Mouse (Mus musculus) intestine, embryonic 14.5 days (tissue): Measurements from ENCODE around the gene Myo1f. TPM values are rescaled to one million over a fixed set of nuclear protein-coding genes. Genes with fewer than 3 reads are reported as not detected.

Experiments
- ATAC-seq: fragments of 200-750 bp; cut with Nextera tagmentation; replicated peaks from 2 replicates; pipeline ENCODE4 v1.8.0; 2017; ENCODE audit warnings: low read depth, moderate number of reproducible peaks, moderate TSS enrichment, moderate library complexity; ENCODE audit not compliant: low FRiP score, low TSS enrichment
- DNase-seq: peaks from one replicate; pipeline ENCODE4 v3.0.0-alpha.2; 2018; ENCODE audit warnings: low spot score
- H3K27ac ChIP-seq: fragments of 300-500 bp; sonication (generic); 2 replicates; pipeline ENCODE4 v1.5.1; 2014; ENCODE audit warnings: low read depth, mild to moderate bottlenecking, control low read depth
- H3K27me3 ChIP-seq: fragments of 300-500 bp; sonication (generic); replicated peaks from 2 replicates; pipeline ENCODE4 v1.6.1; 2014; ENCODE audit warnings: low read length, control low read depth; ENCODE audit not compliant: control insufficient read depth, insufficient read depth
- H3K36me3 ChIP-seq: fragments of 300-500 bp; sonication (generic); 2 replicates; pipeline ENCODE4 v1.6.1; 2014; ENCODE audit warnings: low read length, control low read depth; ENCODE audit not compliant: control insufficient read depth, insufficient read depth
- H3K4me1 ChIP-seq: fragments of 300-500 bp; sonication (generic); replicated peaks from 2 replicates; pipeline ENCODE4 v1.6.1; 2014; ENCODE audit warnings: low read length, control low read depth, mixed read lengths; ENCODE audit not compliant: control insufficient read depth, insufficient read depth
- H3K4me2 ChIP-seq: fragments of 300-500 bp; sonication (generic); 2 replicates; pipeline ENCODE4 v1.6.1; 2014; ENCODE audit warnings: low read length
- H3K4me3 ChIP-seq: fragments of 300-500 bp; sonication (generic); 2 replicates; pipeline ENCODE4 v1.5.1; 2014; ENCODE audit warnings: low read depth, low read length, control low read depth, mixed read lengths
- H3K9ac ChIP-seq: fragments of 300-500 bp; sonication (generic); 2 replicates; pipeline ENCODE4 v1.6.1; 2014; ENCODE audit warnings: mild to moderate bottlenecking, low read length
- H3K9me3 ChIP-seq: fragments of 300-500 bp; sonication (generic); 2 replicates; pipeline ENCODE4 v1.6.1; 2016; ENCODE audit warnings: low read length, control low read depth; ENCODE audit not compliant: control insufficient read depth
- WGBS: fragments of 180-500 bp; shearing (Covaris S2); extraction: QIAGEN DNeasy Blood & Tissue Kit; methylation state at CpG from one replicate; pipeline ENCODE4 v1.1.7; 2014; 5-methylcytosine and 5-hydroxymethylcytosine counted together
- polyA plus RNA-seq: library from polyadenylated mRNA; unstranded; fragments of >200 nt; fragmentation: Nextera tagmentation; extraction: Ambion mirVana; gene quantifications from 2 replicates; pipeline ENCODE4 v1.2.1, GENCODE M21; 2014

Gene Myo1f
- polyA plus RNA-seq, result 3.1 and 3.4 TPM in 2 replicates

- ATAC-seq (no peak), DNase-seq (no peak)
- H3K27me3 ChIP-seq, result no peaks in the 10 kb centered on the region
- peaks cover 29% of the 10 kb centered on the region for H3K36me3 ChIP-seq
- no peaks in the 10 kb centered on the region for H3K4me1 ChIP-seq
- no peak within 1 kb of the TSS for H3K4me2 ChIP-seq
- 0 out of 2 replicates have a peak within 1 kb of the TSS, but pooled peaks have one; percentile 8 for H3K27ac ChIP-seq
- H3K4me3 ChIP-seq, result no peak within 1 kb of the TSS
- no peak within 1 kb of the TSS for H3K9ac ChIP-seq
- no peaks in the 10 kb centered on the region for H3K9me3 ChIP-seq
- 41% methylated on average over 6 of the region's 6 CpGs for WGBS
These were observed at the start of gene Myo1f for GRCm38 (mm10) chr17:33555223-33555855. Myo1f (plus strand) TSS chr17:33555707.

DNA sequence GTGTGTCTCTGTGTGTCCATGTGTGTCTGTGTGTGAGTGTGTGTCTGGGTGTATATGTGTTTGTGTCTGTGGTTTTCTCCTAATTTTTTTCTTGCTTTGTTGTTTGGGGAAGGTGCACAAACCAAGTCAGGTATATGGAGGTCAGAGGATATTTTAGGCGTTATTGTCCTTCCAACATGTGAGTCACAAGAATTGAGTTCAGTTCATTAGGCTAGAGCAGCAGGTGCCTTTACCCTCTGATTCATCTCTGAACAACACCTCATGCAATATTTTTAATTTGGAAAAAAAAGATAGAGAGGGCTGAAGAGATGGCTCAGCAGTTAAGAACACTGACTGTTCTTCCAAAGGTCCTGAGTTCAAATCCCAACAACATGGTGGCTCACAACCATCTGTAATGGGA, 47.1 kb upstream of the Myo1f start:
- no peaks in the 10 kb centered on the region for H3K36me3 ChIP-seq
- H3K27me3 ChIP-seq, result no peaks in the 10 kb centered on the region
- ATAC-seq, result no peak
- H3K4me3 ChIP-seq, result no peak overlapping the region
- H3K9me3 ChIP-seq, result no peaks in the 10 kb centered on the region
- DNase-seq, result no peak
- H3K27ac ChIP-seq, result no peak overlapping the region
- no peak overlapping the region for H3K4me2 ChIP-seq
- WGBS, result 96% methylated on average over 1 of the region's 1 CpGs
- H3K9ac ChIP-seq, result no peak overlapping the region
- peaks cover 7% of the 10 kb centered on the region for H3K4me1 ChIP-seq

- Histone ChIP-seq H3K27me3 (no peaks in the 10 kb centered on the region), H3K9ac (no peak overlapping the region), H3K27ac (no peak overlapping the region), H3K4me1 (no peaks in the 10 kb centered on the region; the same call in 1 of the 2 replicates), H3K4me3 (no peak overlapping the region), H3K36me3 (no peaks in the 10 kb centered on the region), H3K9me3 (no peaks in the 10 kb centered on the region), H3K4me2 (no peak overlapping the region)
- no peak for DNase-seq
- ATAC-seq, result no peak
- WGBS, result 59% methylated on average over 5 of the region's 5 CpGs
These were observed 45.3 kb upstream of the Myo1f start for GRCm38 (mm10) chr17:33510172-33510571.

GRCm38 (mm10) chr17:33512441-33513415, 42.8 kb upstream of the Myo1f start:
- no peak overlapping the region for H3K4me3 ChIP-seq
- 30% methylated on average over 2 of the region's 2 CpGs for WGBS

GRCm38 (mm10) chr17:33513874-33514273, 41.6 kb upstream of the Myo1f start:
- Histone ChIP-seq H3K27ac (no peak overlapping the region), H3K4me2 (no peak overlapping the region), H3K9ac (no peak overlapping the region), H3K4me1 (no peaks in the 10 kb centered on the region; the same call in 1 of the 2 replicates), H3K27me3 (no peaks in the 10 kb centered on the region), H3K36me3 (no peaks in the 10 kb centered on the region), H3K4me3 (no peak overlapping the region), H3K9me3 (no peaks in the 10 kb centered on the region)
- no peak for ATAC-seq
- no peak for DNase-seq
- WGBS, result 92% methylated on average over 5 of the region's 5 CpGs

More at GRCm38 (mm10) chr17:33512441-33513415, 42.8 kb upstream of the Myo1f start:
- Histone ChIP-seq H3K36me3 (no peaks in the 10 kb centered on the region), H3K9me3 (no peaks in the 10 kb centered on the region), H3K9ac (no peak overlapping the region), H3K27ac (no peak overlapping the region), H3K4me2 (no peak overlapping the region), H3K4me1 (no peaks in the 10 kb centered on the region; the same call in 1 of the 2 replicates), H3K27me3 (no peaks in the 10 kb centered on the region)
- ATAC-seq (no peak), DNase-seq (no peak)

- 24% methylated on average over 1 of the region's 1 CpGs for WGBS
- Histone ChIP-seq H3K4me3 (no peak overlapping the region), H3K27me3 (no peaks in the 10 kb centered on the region), H3K4me1 (peaks cover 10% of the 10 kb centered on the region; the same call in 1 of the 2 replicates), H3K36me3 (no peaks in the 10 kb centered on the region), H3K9ac (no peak overlapping the region), H3K27ac (no peak overlapping the region), H3K4me2 (no peak overlapping the region), H3K9me3 (no peaks in the 10 kb centered on the region)
- no peak for ATAC-seq
- DNase-seq, result no peak
These were observed 35.1 kb upstream of the Myo1f start for GRCm38 (mm10) chr17:33520366-33520765.

DNA sequence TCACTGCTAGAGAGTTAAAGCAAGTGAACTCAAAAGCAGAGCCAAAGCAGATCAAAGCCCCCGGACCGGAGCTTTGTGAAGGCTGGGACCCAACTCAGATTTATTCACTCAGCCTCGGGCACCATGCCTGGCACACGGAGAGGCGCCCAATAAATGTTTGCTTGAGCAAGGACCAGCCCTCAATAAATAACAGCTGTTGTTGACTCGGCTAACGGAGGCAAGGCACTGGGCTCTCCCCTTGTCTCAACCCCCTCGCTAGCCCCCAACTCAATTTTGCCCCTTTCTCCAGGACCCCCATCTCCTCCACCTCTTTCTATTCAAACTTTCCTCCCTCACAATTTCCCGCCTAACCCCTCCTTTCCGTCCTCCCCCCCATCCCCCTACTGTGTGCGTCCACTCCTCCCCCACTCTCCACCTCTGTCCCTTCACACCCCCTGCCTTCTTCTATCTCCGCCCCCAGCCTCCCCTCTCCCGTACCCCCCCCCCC, 32.0 kb upstream of the Myo1f start:
- peaks cover 5% of the 10 kb centered on the region for H3K36me3 ChIP-seq
- H3K4me2 ChIP-seq, result peak overlapping the region; percentile 87
- no peaks in the 10 kb centered on the region for H3K9me3 ChIP-seq
- H3K27me3 ChIP-seq, result no peaks in the 10 kb centered on the region
- 2% methylated on average over 13 of the region's 13 CpGs for WGBS
- H3K9ac ChIP-seq, result peak overlapping the region; percentile 62
- DNase-seq (peak; percentile 62), ATAC-seq (peak; percentile 68)
- H3K4me3 ChIP-seq, result peak overlapping the region; percentile 53
- peak overlapping the region; percentile 57; the same call in 1 of the 2 replicates for H3K27ac ChIP-seq
- peaks cover 13% of the 10 kb centered on the region; the same call in 1 of the 2 replicates for H3K4me1 ChIP-seq

DNA sequence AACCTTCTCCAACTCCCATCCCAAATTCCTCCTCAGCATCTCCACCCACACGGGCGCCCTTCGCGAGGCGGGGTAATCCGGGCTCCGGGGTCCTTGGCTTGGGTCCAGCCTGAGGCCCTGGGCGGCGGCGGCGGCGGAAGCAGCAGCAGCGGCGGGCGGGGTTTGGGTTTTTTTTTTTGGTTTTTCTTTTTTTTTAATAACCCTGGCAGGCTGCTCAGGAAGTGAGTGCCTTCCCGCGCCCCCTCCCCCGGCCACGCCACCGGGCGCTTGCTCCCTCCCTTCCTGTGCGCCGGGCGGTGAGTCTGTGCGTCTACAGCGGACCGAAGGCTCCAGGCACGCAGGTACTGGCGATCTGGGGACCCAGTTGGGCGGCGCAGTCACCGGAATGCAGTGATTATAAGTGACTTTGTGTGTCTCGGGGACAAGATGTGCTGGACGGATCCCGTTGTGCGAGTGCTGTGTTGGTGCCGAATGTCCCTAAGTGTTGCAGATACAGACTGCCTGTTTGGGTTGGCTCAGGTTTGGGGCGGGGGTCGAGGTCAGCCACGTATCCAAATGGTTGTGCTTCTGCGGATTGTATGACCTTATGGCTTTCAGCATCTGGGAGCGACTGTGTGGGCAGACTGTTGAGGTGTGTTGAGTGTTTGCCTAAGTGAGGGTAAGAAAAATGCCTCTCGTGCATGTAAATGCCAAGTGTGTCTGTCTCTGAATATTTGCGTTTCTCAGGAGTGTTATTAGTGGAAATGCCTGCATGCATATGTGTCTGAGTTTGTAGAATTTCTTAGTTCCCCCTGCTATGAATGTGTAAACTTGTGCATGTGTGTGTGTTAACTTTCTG, 31.4 kb upstream of the Myo1f start, which contains the start of gene Adamts10:
Adamts10 (plus strand) TSS at position 287 of the 838 bp plus-strand sequence.
- peaks cover 12% of the 10 kb centered on the region for H3K36me3 ChIP-seq
- H3K27ac ChIP-seq, result peak within 1 kb of the TSS; percentile 57
- H3K4me1 ChIP-seq, result peaks cover 13% of the 10 kb centered on the region; the same call in 1 of the 2 replicates
- H3K9me3 ChIP-seq, result no peaks in the 10 kb centered on the region
- peak within 1 kb of the TSS; percentile 53 for H3K4me3 ChIP-seq
- WGBS, result under 1% methylated on average over 44 of the region's 44 CpGs
- peak within 1 kb of the TSS; percentile 62 for H3K9ac ChIP-seq
- peak within 1 kb of the TSS; percentile 87 for H3K4me2 ChIP-seq
- peak; percentile 82 for ATAC-seq
- peak; percentile 90 for DNase-seq
- no peaks in the 10 kb centered on the region for H3K27me3 ChIP-seq
